Mouse (Mus musculus): ENCODE data around the gene Mnx1. TPM values are rescaled to one million over a fixed set of nuclear protein-coding genes. Genes with fewer than 3 reads are reported as not detected.

The Mnx1 gene
- polyA plus RNA-seq, 1 experiment from 2014 or later = 1.2 TPM

- WGBS = 1% methylated on average over 14 of the region's 14 CpGs
- Histone ChIP-seq H3K4me3 (ENCODE audit: low read depth, low read length) (no peak overlapping the region), H3K27ac (replicated peaks; ENCODE audit: low read depth, low read length) (no peak overlapping the region), H3K4me1 (ENCODE audit: control insufficient read depth, insufficient read depth, low read length) (peaks cover 3% of the 10 kb centered on the region), H3K27me3 (ENCODE audit: control insufficient read depth, insufficient read depth, low read length) (peaks cover 84% of the 10 kb centered on the region), H3K36me3 (ENCODE audit: control insufficient read depth, insufficient read depth, low read length) (no peaks in the 10 kb centered on the region), H3K4me2 (ENCODE audit: low read depth, severe bottlenecking) (no peak overlapping the region; the same call in 1 of the 2 replicates), H3K9me3 (ENCODE audit: control insufficient read depth, low read length) (no peaks in the 10 kb centered on the region), H3K9ac (ENCODE audit: low read length) (no peak overlapping the region)
- peak; percentile 76 for DNase-seq (ENCODE audit: low spot score)
- ATAC-seq (ENCODE audit: insufficient number of reproducible peaks, low FRiP score, low TSS enrichment, low read depth) = no peak
Observed at GRCm38 (mm10) chr5:29479198-29479593, 926 bp upstream of the Mnx1 start.

- ATAC-seq (ENCODE audit: insufficient number of reproducible peaks, low FRiP score, low TSS enrichment, low read depth) = no peak
- Histone ChIP-seq H3K27me3 (ENCODE audit: control insufficient read depth, insufficient read depth, low read length) (peaks cover 92% of the 10 kb centered on the region), H3K27ac (replicated peaks; ENCODE audit: low read depth, low read length) (no peak overlapping the region), H3K4me3 (ENCODE audit: low read depth, low read length) (peak overlapping the region; percentile 29), H3K4me1 (ENCODE audit: control insufficient read depth, insufficient read depth, low read length) (peaks cover 6% of the 10 kb centered on the region), H3K9me3 (ENCODE audit: control insufficient read depth, low read length) (no peaks in the 10 kb centered on the region), H3K9ac (ENCODE audit: low read length) (no peak overlapping the region), H3K36me3 (ENCODE audit: control insufficient read depth, insufficient read depth, low read length) (no peaks in the 10 kb centered on the region), H3K4me2 (ENCODE audit: low read depth, severe bottlenecking) (peak overlapping the region; percentile 74)
- DNase-seq (ENCODE audit: low spot score) = peak; percentile 51
- WGBS = under 1% methylated on average over 68 of the region's 73 CpGs
Observed at GRCm38 (mm10) chr5:29477474-29478207, 629 bp downstream of the Mnx1 start.

GRCm38 (mm10) chr5:29476021-29476420 is 2.2 kb downstream of the Mnx1 start:
- Histone ChIP-seq H3K27ac (replicated peaks; ENCODE audit: low read depth, low read length) (no peak overlapping the region), H3K9ac (ENCODE audit: low read length) (no peak overlapping the region), H3K27me3 (ENCODE audit: control insufficient read depth, insufficient read depth, low read length) (peaks cover 96% of the 10 kb centered on the region), H3K4me2 (ENCODE audit: low read depth, severe bottlenecking) (no peak overlapping the region), H3K4me3 (ENCODE audit: low read depth, low read length) (no peak overlapping the region), H3K4me1 (ENCODE audit: control insufficient read depth, insufficient read depth, low read length) (peaks cover 21% of the 10 kb centered on the region), H3K9me3 (ENCODE audit: control insufficient read depth, low read length) (no peaks in the 10 kb centered on the region), H3K36me3 (ENCODE audit: control insufficient read depth, insufficient read depth, low read length) (no peaks in the 10 kb centered on the region)
- WGBS = 0% methylated on average over 1 of the region's 1 CpGs
- ATAC-seq (ENCODE audit: insufficient number of reproducible peaks, low FRiP score, low TSS enrichment, low read depth) (no peak), DNase-seq (ENCODE audit: low spot score) (peak; percentile 35)

- DNase-seq (ENCODE audit: low spot score) = no peak
- 8% methylated on average over 5 of the region's 5 CpGs for WGBS
- Histone ChIP-seq H3K9ac (ENCODE audit: low read length) (no peak overlapping the region), H3K36me3 (ENCODE audit: control insufficient read depth, insufficient read depth, low read length) (no peaks in the 10 kb centered on the region), H3K4me1 (ENCODE audit: control insufficient read depth, insufficient read depth, low read length) (peaks cover 21% of the 10 kb centered on the region), H3K9me3 (ENCODE audit: control insufficient read depth, low read length) (no peaks in the 10 kb centered on the region), H3K27me3 (ENCODE audit: control insufficient read depth, insufficient read depth, low read length) (peaks cover 96% of the 10 kb centered on the region), H3K27ac (replicated peaks; ENCODE audit: low read depth, low read length) (no peak overlapping the region), H3K4me2 (ENCODE audit: low read depth, severe bottlenecking) (no peak overlapping the region), H3K4me3 (ENCODE audit: low read depth, low read length) (no peak overlapping the region)
- no peak for ATAC-seq (ENCODE audit: insufficient number of reproducible peaks, low FRiP score, low TSS enrichment, low read depth)
Observed at GRCm38 (mm10) chr5:29475556-29475955, 2.7 kb downstream of the Mnx1 start.

GRCm38 (mm10) chr5:29475041-29475440 is 3.2 kb downstream of the Mnx1 start:
- Histone ChIP-seq H3K9ac (ENCODE audit: low read length) (no peak overlapping the region), H3K27ac (replicated peaks; ENCODE audit: low read depth, low read length) (no peak overlapping the region), H3K4me1 (ENCODE audit: control insufficient read depth, insufficient read depth, low read length) (peaks cover 21% of the 10 kb centered on the region), H3K27me3 (ENCODE audit: control insufficient read depth, insufficient read depth, low read length) (peaks cover 95% of the 10 kb centered on the region), H3K4me2 (ENCODE audit: low read depth, severe bottlenecking) (no peak overlapping the region), H3K36me3 (ENCODE audit: control insufficient read depth, insufficient read depth, low read length) (no peaks in the 10 kb centered on the region), H3K4me3 (ENCODE audit: low read depth, low read length) (no peak overlapping the region), H3K9me3 (ENCODE audit: control insufficient read depth, low read length) (no peaks in the 10 kb centered on the region)
- ATAC-seq (ENCODE audit: insufficient number of reproducible peaks, low FRiP score, low TSS enrichment, low read depth) = no peak
- 2% methylated on average over 10 of the region's 10 CpGs for WGBS
- DNase-seq (ENCODE audit: low spot score) = peak; percentile 40

GRCm38 (mm10) chr5:29474246-29474960 is 3.9 kb downstream of the Mnx1 start:
- peak; percentile 58 for DNase-seq (ENCODE audit: low spot score)
- H3K27me3 ChIP-seq (ENCODE audit: control insufficient read depth, insufficient read depth, low read length) = peaks cover 95% of the 10 kb centered on the region
- no peaks in the 10 kb centered on the region for H3K36me3 ChIP-seq (ENCODE audit: control insufficient read depth, insufficient read depth, low read length)
- no peak for ATAC-seq (ENCODE audit: insufficient number of reproducible peaks, low FRiP score, low TSS enrichment, low read depth)
- H3K4me1 ChIP-seq (ENCODE audit: control insufficient read depth, insufficient read depth, low read length) = peaks cover 21% of the 10 kb centered on the region
- H3K4me2 ChIP-seq (ENCODE audit: low read depth, severe bottlenecking) = no peak overlapping the region
- no peak overlapping the region for H3K27ac ChIP-seq (replicated peaks; ENCODE audit: low read depth, low read length)
- 2% methylated on average over 35 of the region's 35 CpGs for WGBS
- no peak overlapping the region for H3K9ac ChIP-seq (ENCODE audit: low read length)
- H3K9me3 ChIP-seq (ENCODE audit: control insufficient read depth, low read length) = no peaks in the 10 kb centered on the region
- no peak overlapping the region for H3K4me3 ChIP-seq (ENCODE audit: low read depth, low read length)

GRCm38 (mm10) chr5:29473551-29474245 is 4.6 kb downstream of the Mnx1 start:
- H3K4me1 ChIP-seq (ENCODE audit: control insufficient read depth, insufficient read depth, low read length) = peaks cover 21% of the 10 kb centered on the region
- H3K36me3 ChIP-seq (ENCODE audit: control insufficient read depth, insufficient read depth, low read length) = no peaks in the 10 kb centered on the region
- no peak overlapping the region for H3K4me3 ChIP-seq (ENCODE audit: low read depth, low read length)
- peaks cover 96% of the 10 kb centered on the region for H3K27me3 ChIP-seq (ENCODE audit: control insufficient read depth, insufficient read depth, low read length)
- H3K9me3 ChIP-seq (ENCODE audit: control insufficient read depth, low read length) = no peaks in the 10 kb centered on the region
- DNase-seq (ENCODE audit: low spot score) (no peak), ATAC-seq (ENCODE audit: insufficient number of reproducible peaks, low FRiP score, low TSS enrichment, low read depth) (no peak)
- H3K9ac ChIP-seq (ENCODE audit: low read length) = no peak overlapping the region
- 2% methylated on average over 35 of the region's 35 CpGs for WGBS
- H3K27ac ChIP-seq (replicated peaks; ENCODE audit: low read depth, low read length) = no peak overlapping the region
- H3K4me2 ChIP-seq (ENCODE audit: low read depth, severe bottlenecking) = no peak overlapping the region

GRCm38 (mm10) chr5:29471855-29472665 is 6.2 kb downstream of the Mnx1 start:
- ATAC-seq (ENCODE audit: insufficient number of reproducible peaks, low FRiP score, low TSS enrichment, low read depth) = no peak
- under 1% methylated on average over 22 of the region's 22 CpGs for WGBS
- no peak overlapping the region for H3K4me3 ChIP-seq (ENCODE audit: low read depth, low read length)

More at GRCm38 (mm10) chr5:29471855-29472665, 6.2 kb downstream of the Mnx1 start:
- Histone ChIP-seq H3K9ac (ENCODE audit: low read length) (no peak overlapping the region), H3K36me3 (ENCODE audit: control insufficient read depth, insufficient read depth, low read length) (no peaks in the 10 kb centered on the region), H3K4me2 (ENCODE audit: low read depth, severe bottlenecking) (peak overlapping the region; percentile 17), H3K4me1 (ENCODE audit: control insufficient read depth, insufficient read depth, low read length) (peaks cover 25% of the 10 kb centered on the region), H3K27me3 (ENCODE audit: control insufficient read depth, insufficient read depth, low read length) (peaks cover 92% of the 10 kb centered on the region), H3K27ac (replicated peaks; ENCODE audit: low read depth, low read length) (no peak overlapping the region), H3K9me3 (ENCODE audit: control insufficient read depth, low read length) (peaks cover 3% of the 10 kb centered on the region; the same call in 1 of the 2 replicates)
- peak; percentile 76 for DNase-seq (ENCODE audit: low spot score)

Data from limb, embryonic 11.5 days (tissue).